Mouse (Mus musculus): ENCODE measurements around the gene Cep295nl. TPM values are rescaled to one million over a fixed set of nuclear protein-coding genes. Genes with fewer than 3 reads are reported as not detected.

Gene Cep295nl
- polyA plus RNA-seq, 1 experiment from 2014 or later = 0.61 TPM

DNA sequence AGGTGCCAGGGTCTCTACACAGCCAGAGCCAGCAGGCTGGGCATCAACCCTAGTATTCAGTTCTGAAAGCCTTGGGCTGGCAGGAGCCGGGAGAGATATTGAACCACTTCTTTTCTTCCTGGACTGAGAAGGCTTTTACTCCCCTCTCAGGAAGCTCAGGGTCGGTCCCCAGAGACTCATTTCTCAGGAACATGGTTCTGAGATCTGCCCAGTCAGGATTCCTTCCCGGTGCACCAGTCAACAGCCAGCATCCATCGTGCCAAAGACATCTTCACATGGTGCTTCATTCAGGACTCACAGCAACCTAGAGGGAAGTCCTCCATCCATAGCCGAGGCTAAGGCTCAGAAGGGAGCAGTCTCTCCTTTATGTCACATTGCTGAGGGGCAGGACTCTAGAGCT lies 32.2 kb upstream of the Cep295nl start:
- Histone ChIP-seq H3K9ac (ENCODE audit: low read length) (no peak overlapping the region), H3K9me3 (ENCODE audit: control insufficient read depth, low read length) (no peaks in the 10 kb centered on the region), H3K36me3 (ENCODE audit: control insufficient read depth, insufficient read depth, low read length) (no peaks in the 10 kb centered on the region), H3K4me3 (ENCODE audit: low read depth, low read length) (no peak overlapping the region), H3K4me1 (replicated peaks; ENCODE audit: control insufficient read depth, insufficient read depth, low read length) (peaks cover 7% of the 10 kb centered on the region; the same call in 1 of the 2 replicates), H3K4me2 (ENCODE audit: low read length) (no peak overlapping the region), H3K27me3 (replicated peaks; ENCODE audit: control insufficient read depth, insufficient read depth, low read length) (no peaks in the 10 kb centered on the region), H3K27ac (ENCODE audit: low read depth) (no peak overlapping the region)
- ATAC-seq (replicated peaks; ENCODE audit: low FRiP score, low TSS enrichment, low read depth) (no peak), DNase-seq (ENCODE audit: low spot score) (no peak)
- WGBS = 61% methylated on average over 5 of the region's 5 CpGs

DNA sequence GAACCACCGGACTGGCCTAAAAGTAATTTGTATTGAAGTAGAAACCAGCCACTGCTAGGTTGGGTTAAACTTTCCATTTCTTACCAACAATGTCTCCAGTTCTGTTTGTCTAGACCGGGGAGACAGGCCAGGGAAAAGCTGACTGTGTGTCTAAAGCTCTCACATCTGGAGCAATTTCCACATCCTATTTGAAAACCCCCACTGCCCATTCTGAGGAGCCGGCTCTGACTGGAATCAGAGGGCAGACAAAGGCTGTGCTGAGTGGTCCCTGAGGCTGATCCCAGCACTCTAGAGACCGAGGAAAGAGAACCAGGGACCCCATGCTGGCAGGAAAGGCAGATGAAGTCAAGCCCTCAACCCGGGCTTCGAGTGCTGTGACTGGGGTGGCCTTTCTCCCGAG lies 30.3 kb upstream of the Cep295nl start:
- no peaks in the 10 kb centered on the region for H3K36me3 ChIP-seq (ENCODE audit: control insufficient read depth, insufficient read depth, low read length)
- no peak overlapping the region for H3K27ac ChIP-seq (ENCODE audit: low read depth)
- no peak overlapping the region for H3K9ac ChIP-seq (ENCODE audit: low read length)
- no peak overlapping the region for H3K4me3 ChIP-seq (ENCODE audit: low read depth, low read length)
- ATAC-seq (replicated peaks; ENCODE audit: low FRiP score, low TSS enrichment, low read depth) (no peak), DNase-seq (ENCODE audit: low spot score) (no peak)
- H3K4me1 ChIP-seq (replicated peaks; ENCODE audit: control insufficient read depth, insufficient read depth, low read length) = peaks cover 7% of the 10 kb centered on the region; the same call in 1 of the 2 replicates
- no peak overlapping the region for H3K4me2 ChIP-seq (ENCODE audit: low read length)
- no peaks in the 10 kb centered on the region for H3K9me3 ChIP-seq (ENCODE audit: control insufficient read depth, low read length)
- 66% methylated on average over 7 of the region's 7 CpGs for WGBS
- H3K27me3 ChIP-seq (replicated peaks; ENCODE audit: control insufficient read depth, insufficient read depth, low read length) = no peaks in the 10 kb centered on the region

DNA sequence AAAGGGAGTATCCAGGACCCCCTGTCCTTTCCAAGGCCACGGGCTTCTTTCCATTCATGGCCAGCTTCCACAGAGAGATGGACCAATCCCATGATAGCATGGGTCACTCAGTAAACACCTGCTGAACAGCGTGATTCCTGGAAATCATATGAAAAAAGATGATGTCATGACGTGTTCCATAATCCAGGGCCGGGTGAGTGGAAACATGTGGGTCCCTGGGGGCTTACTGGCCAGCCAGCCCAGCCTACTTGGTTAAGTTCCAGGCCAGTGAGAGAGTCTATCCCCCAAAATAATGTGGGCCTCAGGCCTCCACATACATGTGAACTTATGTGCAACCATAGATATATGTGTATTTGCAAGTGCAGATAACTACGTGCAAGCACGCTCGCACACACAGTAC lies 29.6 kb upstream of the Cep295nl start:
- Histone ChIP-seq H3K9ac (ENCODE audit: low read length) (no peak overlapping the region), H3K4me2 (ENCODE audit: low read length) (no peak overlapping the region), H3K36me3 (ENCODE audit: control insufficient read depth, insufficient read depth, low read length) (no peaks in the 10 kb centered on the region), H3K27ac (ENCODE audit: low read depth) (no peak overlapping the region), H3K9me3 (ENCODE audit: control insufficient read depth, low read length) (no peaks in the 10 kb centered on the region), H3K4me1 (replicated peaks; ENCODE audit: control insufficient read depth, insufficient read depth, low read length) (peaks cover 7% of the 10 kb centered on the region; the same call in 1 of the 2 replicates), H3K4me3 (ENCODE audit: low read depth, low read length) (no peak overlapping the region), H3K27me3 (replicated peaks; ENCODE audit: control insufficient read depth, insufficient read depth, low read length) (no peaks in the 10 kb centered on the region)
- WGBS = 84% methylated on average over 7 of the region's 7 CpGs
- DNase-seq (ENCODE audit: low spot score) (no peak), ATAC-seq (replicated peaks; ENCODE audit: low FRiP score, low TSS enrichment, low read depth) (no peak)

DNA sequence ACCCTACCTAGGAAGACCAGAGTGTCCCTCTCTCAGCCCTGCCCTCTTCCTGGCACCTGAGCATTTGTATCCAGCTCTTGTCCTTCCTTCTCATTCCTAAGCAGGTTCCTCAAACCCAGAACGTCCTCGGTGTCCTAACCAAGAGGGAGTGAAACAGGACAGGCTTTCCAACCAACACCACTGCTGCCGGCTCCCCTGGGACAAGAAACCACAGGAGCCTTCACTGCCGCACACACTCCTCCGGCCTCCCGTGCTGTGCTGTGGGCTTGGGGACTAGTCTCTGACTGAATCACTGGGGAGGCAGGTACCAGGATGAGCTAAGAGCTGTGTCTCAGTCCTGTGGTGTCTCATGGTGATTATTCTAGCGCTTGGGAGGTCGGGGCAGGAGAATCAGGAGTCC lies 27.4 kb upstream of the Cep295nl start:
- ATAC-seq (replicated peaks; ENCODE audit: low FRiP score, low TSS enrichment, low read depth) = no peak

DNA sequence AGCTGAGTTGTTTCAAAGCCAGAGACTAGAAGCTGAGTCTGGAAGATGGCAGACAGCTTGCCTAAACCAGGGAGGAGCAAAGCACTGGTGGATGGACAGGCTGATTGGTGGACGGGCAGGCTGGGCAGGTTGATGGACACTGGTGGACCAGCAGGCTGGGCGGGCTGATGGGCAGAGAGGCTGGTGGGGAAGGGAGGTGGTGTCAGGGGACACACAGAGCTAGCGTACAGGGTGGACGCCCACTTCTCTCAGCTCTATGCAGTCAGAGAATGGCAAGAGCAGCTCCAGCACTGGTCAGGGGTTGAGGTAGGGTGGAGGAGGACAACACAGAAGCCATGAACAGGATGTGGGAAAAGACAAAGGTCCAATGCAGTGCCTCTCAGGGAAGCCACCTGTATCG lies 27.0 kb upstream of the Cep295nl start:
- no peak overlapping the region for H3K9ac ChIP-seq (ENCODE audit: low read length)
- DNase-seq (ENCODE audit: low spot score) (no peak), ATAC-seq (replicated peaks; ENCODE audit: low FRiP score, low TSS enrichment, low read depth) (no peak)
- H3K9me3 ChIP-seq (ENCODE audit: control insufficient read depth, low read length) = no peaks in the 10 kb centered on the region
- no peaks in the 10 kb centered on the region for H3K27me3 ChIP-seq (replicated peaks; ENCODE audit: control insufficient read depth, insufficient read depth, low read length)
- H3K4me3 ChIP-seq (ENCODE audit: low read depth, low read length) = no peak overlapping the region
- peaks cover 15% of the 10 kb centered on the region for H3K4me1 ChIP-seq (replicated peaks; ENCODE audit: control insufficient read depth, insufficient read depth, low read length)
- H3K36me3 ChIP-seq (ENCODE audit: control insufficient read depth, insufficient read depth, low read length) = no peaks in the 10 kb centered on the region
- H3K27ac ChIP-seq (ENCODE audit: low read depth) = no peak overlapping the region
- 76% methylated on average over 5 of the region's 5 CpGs for WGBS
- no peak overlapping the region for H3K4me2 ChIP-seq (ENCODE audit: low read length)

More for the DNA sequence above, 27.4 kb upstream of the Cep295nl start:
- no peaks in the 10 kb centered on the region for H3K27me3 ChIP-seq (replicated peaks; ENCODE audit: control insufficient read depth, insufficient read depth, low read length)
- no peak for DNase-seq (ENCODE audit: low spot score)
- H3K36me3 ChIP-seq (ENCODE audit: control insufficient read depth, insufficient read depth, low read length) = no peaks in the 10 kb centered on the region
- H3K9ac ChIP-seq (ENCODE audit: low read length) = no peak overlapping the region
- no peak overlapping the region for H3K4me3 ChIP-seq (ENCODE audit: low read depth, low read length)
- H3K4me2 ChIP-seq (ENCODE audit: low read length) = no peak overlapping the region
- peaks cover 15% of the 10 kb centered on the region for H3K4me1 ChIP-seq (replicated peaks; ENCODE audit: control insufficient read depth, insufficient read depth, low read length)
- 77% methylated on average over 8 of the region's 8 CpGs for WGBS
- H3K9me3 ChIP-seq (ENCODE audit: control insufficient read depth, low read length) = no peaks in the 10 kb centered on the region
- no peak overlapping the region for H3K27ac ChIP-seq (ENCODE audit: low read depth)

DNA sequence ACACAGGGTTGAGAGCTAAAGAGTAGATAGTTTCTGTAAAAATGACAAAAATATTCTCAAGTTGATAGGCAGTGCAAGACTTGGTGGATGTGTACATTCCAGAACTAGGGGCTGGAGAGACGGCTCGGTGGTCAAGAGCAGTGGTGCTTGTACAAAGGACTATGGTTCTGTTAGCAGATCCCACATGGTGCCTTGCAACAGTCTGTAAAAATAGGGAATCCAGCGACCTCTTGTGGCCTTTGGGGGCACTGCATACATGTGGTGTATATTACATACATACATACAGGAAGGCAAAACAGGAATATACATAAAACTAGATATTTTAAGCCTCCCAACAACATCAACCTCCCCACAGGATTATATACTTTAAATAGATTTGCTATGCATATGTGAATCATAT lies 26.0 kb upstream of the Cep295nl start:
- no peak overlapping the region for H3K4me2 ChIP-seq (ENCODE audit: low read length)
- H3K9ac ChIP-seq (ENCODE audit: low read length) = no peak overlapping the region
- WGBS = 65% methylated on average over 3 of the region's 3 CpGs
- no peaks in the 10 kb centered on the region for H3K36me3 ChIP-seq (ENCODE audit: control insufficient read depth, insufficient read depth, low read length)
- no peak for DNase-seq (ENCODE audit: low spot score)
- H3K4me1 ChIP-seq (replicated peaks; ENCODE audit: control insufficient read depth, insufficient read depth, low read length) = peaks cover 21% of the 10 kb centered on the region
- no peak overlapping the region for H3K4me3 ChIP-seq (ENCODE audit: low read depth, low read length)
- H3K27me3 ChIP-seq (replicated peaks; ENCODE audit: control insufficient read depth, insufficient read depth, low read length) = no peaks in the 10 kb centered on the region
- H3K27ac ChIP-seq (ENCODE audit: low read depth) = no peak overlapping the region
- ATAC-seq (replicated peaks; ENCODE audit: low FRiP score, low TSS enrichment, low read depth) = no peak
- no peaks in the 10 kb centered on the region for H3K9me3 ChIP-seq (ENCODE audit: control insufficient read depth, low read length)

DNA sequence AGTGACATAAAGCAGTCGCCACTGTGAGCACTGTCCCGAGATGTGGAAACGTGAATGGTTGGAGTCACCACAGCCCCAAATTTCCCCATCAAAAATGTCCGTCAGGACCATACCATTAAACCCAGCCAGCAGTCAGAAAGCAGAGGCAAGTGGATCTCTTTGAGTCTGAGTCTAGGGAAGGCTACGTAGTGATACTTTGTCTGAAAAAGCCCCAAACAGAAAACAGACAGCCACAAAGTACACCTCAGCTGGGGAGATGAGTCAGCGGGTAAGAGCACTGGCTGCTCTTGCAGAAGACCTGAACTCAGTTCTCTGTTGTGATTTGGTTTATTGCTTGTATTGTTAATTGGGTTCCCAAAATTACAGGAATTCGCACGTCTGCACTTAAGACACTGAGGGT lies 24.3 kb upstream of the Cep295nl start:
- H3K27me3 ChIP-seq (replicated peaks; ENCODE audit: control insufficient read depth, insufficient read depth, low read length) = no peaks in the 10 kb centered on the region
- H3K9me3 ChIP-seq (ENCODE audit: control insufficient read depth, low read length) = no peaks in the 10 kb centered on the region
- no peak overlapping the region for H3K4me2 ChIP-seq (ENCODE audit: low read length)
- DNase-seq (ENCODE audit: low spot score) (no peak), ATAC-seq (replicated peaks; ENCODE audit: low FRiP score, low TSS enrichment, low read depth) (no peak)
- H3K4me3 ChIP-seq (ENCODE audit: low read depth, low read length) = no peak overlapping the region
- H3K36me3 ChIP-seq (ENCODE audit: control insufficient read depth, insufficient read depth, low read length) = no peaks in the 10 kb centered on the region
- H3K9ac ChIP-seq (ENCODE audit: low read length) = no peak overlapping the region
- no peak overlapping the region for H3K27ac ChIP-seq (ENCODE audit: low read depth)
- peaks cover 34% of the 10 kb centered on the region for H3K4me1 ChIP-seq (replicated peaks; ENCODE audit: control insufficient read depth, insufficient read depth, low read length)
- 61% methylated on average over 8 of the region's 8 CpGs for WGBS

DNA sequence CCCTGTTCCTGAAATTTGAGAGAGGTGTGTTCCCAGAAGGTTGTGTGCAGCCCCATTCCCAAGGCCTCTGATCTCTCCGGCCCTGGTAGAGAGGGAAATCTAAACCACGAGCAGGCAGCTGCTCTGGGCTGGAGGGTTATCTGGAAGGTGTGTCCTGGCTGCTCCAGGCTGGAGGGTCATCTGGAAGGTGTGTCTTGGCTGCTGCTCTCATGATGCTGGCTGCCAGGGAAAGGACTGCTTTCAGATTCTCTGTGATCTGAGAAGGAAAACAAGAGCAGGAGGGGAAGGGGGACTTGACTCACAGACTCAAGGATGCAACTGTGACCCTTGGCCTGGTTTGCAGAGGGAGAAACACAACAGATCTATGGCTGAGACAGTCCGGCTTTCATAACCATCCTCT lies 23.8 kb upstream of the Cep295nl start:
- H3K4me2 ChIP-seq (ENCODE audit: low read length) = no peak overlapping the region
- no peak overlapping the region for H3K9ac ChIP-seq (ENCODE audit: low read length)
- H3K27ac ChIP-seq (ENCODE audit: low read depth) = no peak overlapping the region
- H3K27me3 ChIP-seq (replicated peaks; ENCODE audit: control insufficient read depth, insufficient read depth, low read length) = no peaks in the 10 kb centered on the region
- DNase-seq (ENCODE audit: low spot score) (no peak), ATAC-seq (replicated peaks; ENCODE audit: low FRiP score, low TSS enrichment, low read depth) (no peak)
- no peaks in the 10 kb centered on the region for H3K9me3 ChIP-seq (ENCODE audit: control insufficient read depth, low read length)
- H3K4me3 ChIP-seq (ENCODE audit: low read depth, low read length) = no peak overlapping the region
- peaks cover 36% of the 10 kb centered on the region for H3K4me1 ChIP-seq (replicated peaks; ENCODE audit: control insufficient read depth, insufficient read depth, low read length)
- 47% methylated on average over 3 of the region's 3 CpGs for WGBS
- no peaks in the 10 kb centered on the region for H3K36me3 ChIP-seq (ENCODE audit: control insufficient read depth, insufficient read depth, low read length)

DNA sequence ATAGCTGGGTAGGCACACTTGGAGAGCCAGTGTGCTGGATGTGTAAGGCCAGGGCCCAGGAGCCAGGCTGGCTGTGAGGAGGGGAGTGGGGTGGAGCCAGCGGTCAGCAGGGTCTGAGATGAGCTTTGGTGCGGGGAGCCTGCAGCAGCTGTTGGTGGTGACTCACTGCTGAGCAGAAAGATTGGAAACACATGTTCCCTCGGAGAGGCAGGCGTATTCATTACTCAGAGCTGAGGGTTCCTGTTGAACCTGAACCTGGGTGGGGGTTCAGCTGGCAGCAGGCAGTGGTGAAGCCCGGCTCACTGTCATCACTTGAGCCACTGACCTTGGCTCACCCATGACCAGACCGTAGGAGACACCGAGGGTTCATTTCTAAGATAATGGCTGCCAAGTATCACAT lies 22.9 kb upstream of the Cep295nl start:
- WGBS = 49% methylated on average over 7 of the region's 7 CpGs
- H3K27me3 ChIP-seq (replicated peaks; ENCODE audit: control insufficient read depth, insufficient read depth, low read length) = no peaks in the 10 kb centered on the region
- H3K4me1 ChIP-seq (replicated peaks; ENCODE audit: control insufficient read depth, insufficient read depth, low read length) = peaks cover 46% of the 10 kb centered on the region
- no peak overlapping the region for H3K4me3 ChIP-seq (ENCODE audit: low read depth, low read length)
- H3K9me3 ChIP-seq (ENCODE audit: control insufficient read depth, low read length) = no peaks in the 10 kb centered on the region
- H3K36me3 ChIP-seq (ENCODE audit: control insufficient read depth, insufficient read depth, low read length) = no peaks in the 10 kb centered on the region
- ATAC-seq (replicated peaks; ENCODE audit: low FRiP score, low TSS enrichment, low read depth) (peak; percentile 51; the same call in 1 of the 2 replicates), DNase-seq (ENCODE audit: low spot score) (no peak)
- peak overlapping the region; percentile 51 for H3K27ac ChIP-seq (ENCODE audit: low read depth)
- no peak overlapping the region for H3K4me2 ChIP-seq (ENCODE audit: low read length)
- no peak overlapping the region for H3K9ac ChIP-seq (ENCODE audit: low read length)

Data from intestine, embryonic 14.5 days (tissue).